Mouse (Mus musculus): ENCODE data around the gene C1qtnf6. TPM values are rescaled to one million over a fixed set of nuclear protein-coding genes. Genes with fewer than 3 reads are reported as not detected.

Gene C1qtnf6
- polyA plus RNA-seq, 1 experiment from 2014 or later: 9.9 TPM

GRCm38 (mm10) chr15:78521892-78522291 is 9.3 kb downstream of the C1qtnf6 start:
- Histone ChIP-seq H3K36me3 (no peaks in the 10 kb centered on the region), H3K4me3 (no peak overlapping the region), H3K27ac (0 out of 2 replicates have a peak overlapping the region, but pooled peaks have one; percentile 29), H3K4me1 (replicated peaks) (peaks cover 44% of the 10 kb centered on the region), H3K27me3 (ENCODE audit: insufficient read depth, poor library complexity, severe bottlenecking) (no peaks in the 10 kb centered on the region), H3K9me3 (no peaks in the 10 kb centered on the region)
- DNase-seq (ENCODE audit: low spot score): no peak
- WGBS: 84% methylated on average over 6 of the region's 6 CpGs

GRCm38 (mm10) chr15:78521331-78521730 is 9.9 kb downstream of the C1qtnf6 start:
- no peaks in the 10 kb centered on the region for H3K36me3 ChIP-seq
- no peak overlapping the region for H3K4me3 ChIP-seq
- no peaks in the 10 kb centered on the region for H3K27me3 ChIP-seq (ENCODE audit: insufficient read depth, poor library complexity, severe bottlenecking)
- no peaks in the 10 kb centered on the region for H3K9me3 ChIP-seq
- WGBS: 67% methylated on average over 8 of the region's 8 CpGs
- DNase-seq (ENCODE audit: low spot score): no peak
- H3K4me1 ChIP-seq (replicated peaks): peaks cover 45% of the 10 kb centered on the region
- H3K27ac ChIP-seq: 0 out of 2 replicates have a peak overlapping the region, but pooled peaks have one; percentile 40

- DNase-seq (ENCODE audit: low spot score): no peak
- WGBS: 76% methylated on average over 13 of the region's 13 CpGs
- H3K4me1 ChIP-seq (replicated peaks): peaks cover 55% of the 10 kb centered on the region
- no peaks in the 10 kb centered on the region for H3K27me3 ChIP-seq (ENCODE audit: insufficient read depth, poor library complexity, severe bottlenecking)
- no peaks in the 10 kb centered on the region for H3K36me3 ChIP-seq
- H3K4me3 ChIP-seq: no peak overlapping the region
- H3K27ac ChIP-seq: 0 out of 2 replicates have a peak overlapping the region, but pooled peaks have one; percentile 23
- H3K9me3 ChIP-seq: no peaks in the 10 kb centered on the region
Measured at GRCm38 (mm10) chr15:78520112-78520715, 11.0 kb downstream of the C1qtnf6 start.

- Histone ChIP-seq H3K27ac (no peak overlapping the region), H3K4me3 (no peak overlapping the region), H3K27me3 (ENCODE audit: insufficient read depth, poor library complexity, severe bottlenecking) (no peaks in the 10 kb centered on the region), H3K9me3 (no peaks in the 10 kb centered on the region), H3K36me3 (no peaks in the 10 kb centered on the region), H3K4me1 (replicated peaks) (peaks cover 47% of the 10 kb centered on the region)
- 67% methylated on average over 7 of the region's 7 CpGs for WGBS
- DNase-seq (ENCODE audit: low spot score): no peak
Measured at GRCm38 (mm10) chr15:78518221-78518620, 13.0 kb downstream of the C1qtnf6 start.

GRCm38 (mm10) chr15:78515759-78516158 is 15.5 kb downstream of the C1qtnf6 start:
- peaks cover 37% of the 10 kb centered on the region for H3K4me1 ChIP-seq (replicated peaks)
- H3K27me3 ChIP-seq (ENCODE audit: insufficient read depth, poor library complexity, severe bottlenecking): no peaks in the 10 kb centered on the region
- 0 out of 2 replicates have a peak overlapping the region, but pooled peaks have one; percentile 8 for H3K27ac ChIP-seq
- 88% methylated on average over 6 of the region's 6 CpGs for WGBS
- no peak for DNase-seq (ENCODE audit: low spot score)
- no peaks in the 10 kb centered on the region for H3K36me3 ChIP-seq
- no peaks in the 10 kb centered on the region for H3K9me3 ChIP-seq
- H3K4me3 ChIP-seq: no peak overlapping the region

GRCm38 (mm10) chr15:78514393-78515146 is 16.6 kb downstream of the C1qtnf6 start:
- H3K4me1 ChIP-seq (replicated peaks): peaks cover 38% of the 10 kb centered on the region
- H3K27ac ChIP-seq: peak overlapping the region; percentile 60
- peak; percentile 79 for DNase-seq (ENCODE audit: low spot score)
- H3K27me3 ChIP-seq (ENCODE audit: insufficient read depth, poor library complexity, severe bottlenecking): no peaks in the 10 kb centered on the region
- no peak overlapping the region for H3K4me3 ChIP-seq
- H3K36me3 ChIP-seq: no peaks in the 10 kb centered on the region
- WGBS: 32% methylated on average over 7 of the region's 7 CpGs
- H3K9me3 ChIP-seq: no peaks in the 10 kb centered on the region

- DNase-seq (ENCODE audit: low spot score): no peak
- H3K27me3 ChIP-seq (ENCODE audit: insufficient read depth, poor library complexity, severe bottlenecking): no peaks in the 10 kb centered on the region
- peaks cover 36% of the 10 kb centered on the region for H3K4me1 ChIP-seq (replicated peaks)
- H3K4me3 ChIP-seq: no peak overlapping the region
- WGBS: 90% methylated on average over 14 of the region's 14 CpGs
- H3K9me3 ChIP-seq: no peaks in the 10 kb centered on the region
- H3K36me3 ChIP-seq: no peaks in the 10 kb centered on the region
- no peak overlapping the region for H3K27ac ChIP-seq
Measured at GRCm38 (mm10) chr15:78513019-78513418, 18.2 kb downstream of the C1qtnf6 start.

GRCm38 (mm10) chr15:78511951-78512350 is 19.3 kb downstream of the C1qtnf6 start:
- no peak for DNase-seq (ENCODE audit: low spot score)
- Histone ChIP-seq H3K36me3 (no peaks in the 10 kb centered on the region), H3K9me3 (no peaks in the 10 kb centered on the region), H3K27me3 (ENCODE audit: insufficient read depth, poor library complexity, severe bottlenecking) (no peaks in the 10 kb centered on the region), H3K27ac (peak overlapping the region; percentile 50; the same call in 1 of the 2 replicates), H3K4me3 (no peak overlapping the region), H3K4me1 (replicated peaks) (peaks cover 36% of the 10 kb centered on the region)
- WGBS: 79% methylated on average over 7 of the region's 7 CpGs

GRCm38 (mm10) chr15:78510736-78511135 is 20.5 kb downstream of the C1qtnf6 start:
- peaks cover 29% of the 10 kb centered on the region for H3K4me1 ChIP-seq (replicated peaks)

GRCm38 (mm10) chr15:78510121-78510576 is 21.1 kb downstream of the C1qtnf6 start:
- DNase-seq (ENCODE audit: low spot score): no peak
- Histone ChIP-seq H3K27ac (peak overlapping the region; percentile 81), H3K4me1 (replicated peaks) (peaks cover 24% of the 10 kb centered on the region), H3K4me3 (0 out of 2 replicates have a peak overlapping the region, but pooled peaks have one; percentile 10), H3K27me3 (ENCODE audit: insufficient read depth, poor library complexity, severe bottlenecking) (no peaks in the 10 kb centered on the region), H3K36me3 (no peaks in the 10 kb centered on the region), H3K9me3 (no peaks in the 10 kb centered on the region)
- WGBS: 63% methylated on average over 8 of the region's 8 CpGs

More at GRCm38 (mm10) chr15:78510736-78511135, 20.5 kb downstream of the C1qtnf6 start:
- no peaks in the 10 kb centered on the region for H3K36me3 ChIP-seq
- 88% methylated on average over 6 of the region's 6 CpGs for WGBS
- no peaks in the 10 kb centered on the region for H3K9me3 ChIP-seq
- no peaks in the 10 kb centered on the region for H3K27me3 ChIP-seq (ENCODE audit: insufficient read depth, poor library complexity, severe bottlenecking)
- peak overlapping the region; percentile 81 for H3K27ac ChIP-seq
- no peak for DNase-seq (ENCODE audit: low spot score)
- H3K4me3 ChIP-seq: no peak overlapping the region

GRCm38 (mm10) chr15:78509297-78509899 is 21.8 kb downstream of the C1qtnf6 start:
- H3K4me1 ChIP-seq (replicated peaks): peaks cover 16% of the 10 kb centered on the region
- H3K4me3 ChIP-seq: 0 out of 2 replicates have a peak overlapping the region, but pooled peaks have one; percentile 10
- no peaks in the 10 kb centered on the region for H3K36me3 ChIP-seq
- peak; percentile 62 for DNase-seq (ENCODE audit: low spot score)
- H3K9me3 ChIP-seq: peaks cover 7% of the 10 kb centered on the region; the same call in 1 of the 2 replicates
- no peaks in the 10 kb centered on the region for H3K27me3 ChIP-seq (ENCODE audit: insufficient read depth, poor library complexity, severe bottlenecking)
- peak overlapping the region; percentile 81 for H3K27ac ChIP-seq
- 47% methylated on average over 12 of the region's 12 CpGs for WGBS

GRCm38 (mm10) chr15:78508443-78508842 is 22.8 kb downstream of the C1qtnf6 start:
- no peak overlapping the region for H3K4me3 ChIP-seq
- no peak for DNase-seq (ENCODE audit: low spot score)
- H3K4me1 ChIP-seq (replicated peaks): peaks cover 13% of the 10 kb centered on the region
- peaks cover 8% of the 10 kb centered on the region; the same call in 1 of the 2 replicates for H3K9me3 ChIP-seq
- no peaks in the 10 kb centered on the region for H3K36me3 ChIP-seq
- WGBS: 85% methylated on average over 7 of the region's 7 CpGs
- H3K27ac ChIP-seq: no peak overlapping the region
- no peaks in the 10 kb centered on the region for H3K27me3 ChIP-seq (ENCODE audit: insufficient read depth, poor library complexity, severe bottlenecking)

All from hindbrain, embryonic 10.5 days (tissue).